Comparison of ENCODE assay signal across 26 mouse cellular contexts in genomic region chr3:96335163-96335550, GRCm38 (mm10). TPM values are rescaled to one million over a fixed set of nuclear protein-coding genes. Genes with fewer than 3 reads are reported as not detected.
DNase-seq lines count a peak whose midpoint lies in the region; ATAC-seq and TF ChIP-seq lines count a peak whose summit lies in the region.
"Had no signal": no experiment of that assay in that cellular context is flagged by ENCODE, and none has a peak within 500 bp of the region (broad histone marks: within the 10 kb centered on the region; RNA-seq: fewer than 3 reads in every experiment).

No protein-coding gene starts in this region.

- peak; percentile 49 for DNase-seq in forebrain, postnatal 0 days
- peak; percentile 50 for DNase-seq in intestine, embryonic 14.5 days (ENCODE audit: low spot score)
- peak; percentile 1 for DNase-seq in thymus, postnatal 0 days (ENCODE audit: low spot score)
- no peak for DNase-seq in thymus, adult 18-20 months
- DNase-seq in frontal cortex, postnatal 10 days (ENCODE audit: low spot score in 2 of 2): no peak
- DNase-seq in thymus, postnatal 4 days: no peak
- DNase-seq: adrenal gland, postnatal 14 days; cerebellum, adult 11-12 months; cerebellum, adult 9-11 months; embryo, embryonic 11 days; gastrocnemius, postnatal 25 days; kidney, adult 2 months; kidney, postnatal 36 days; lung, embryonic 14.5 days; lung, postnatal 36 days; right cerebral cortex, postnatal 4 days had no signal

- H3K27me3 ChIP-seq in forebrain, postnatal 0 days (ENCODE audit: insufficient read depth, low read length): peaks cover 87% of the 10 kb centered on the region
- peaks cover 89% of the 10 kb centered on the region for H3K27me3 ChIP-seq in forebrain, embryonic 12.5 days
- peaks cover 95% of the 10 kb centered on the region for H3K27me3 ChIP-seq in intestine, embryonic 14.5 days (replicated peaks; ENCODE audit: control insufficient read depth, insufficient read depth, low read length)
- peaks cover 71% of the 10 kb centered on the region for H3K27me3 ChIP-seq in intestine, embryonic 15.5 days (replicated peaks)

- 59% methylated on average over 6 of the region's 6 CpGs for WGBS in forebrain, postnatal 0 days
- WGBS in forebrain, embryonic 12.5 days: 55% methylated on average over 6 of the region's 6 CpGs
- WGBS in intestine, embryonic 14.5 days: 55% methylated on average over 6 of the region's 6 CpGs
- WGBS in intestine, embryonic 15.5 days: 52% methylated on average over 6 of the region's 6 CpGs

- H3K27ac ChIP-seq in forebrain, postnatal 0 days (ENCODE audit: low read depth, low read length): no peak overlapping the region
- no peak overlapping the region for H3K27ac ChIP-seq in forebrain, embryonic 12.5 days
- H3K27ac ChIP-seq in intestine, embryonic 14.5 days (ENCODE audit: low read depth): no peak overlapping the region
- no peak overlapping the region for H3K27ac ChIP-seq in intestine, embryonic 15.5 days
- H3K27ac ChIP-seq: embryonic facial prominence, embryonic 12.5 days; hindbrain, embryonic 10.5 days; layer of hippocampus, adult 2 months; limb, embryonic 15.5 days; liver, embryonic 14.5 days; midbrain, embryonic 13.5 days had no signal

- H3K9ac ChIP-seq in forebrain, postnatal 0 days: no peak overlapping the region
- no peak overlapping the region for H3K9ac ChIP-seq in forebrain, embryonic 12.5 days
- H3K9ac ChIP-seq in intestine, embryonic 14.5 days (ENCODE audit: low read length): no peak overlapping the region
- no peak overlapping the region for H3K9ac ChIP-seq in intestine, embryonic 15.5 days
- H3K9ac ChIP-seq: embryonic facial prominence, embryonic 12.5 days; heart, embryonic 12.5 days; limb, embryonic 15.5 days; liver, embryonic 14.5 days; lung, embryonic 14.5 days; midbrain, embryonic 13.5 days had no signal

- no peak overlapping the region for H3K4me2 ChIP-seq in forebrain, postnatal 0 days (ENCODE audit: low read depth)
- no peak overlapping the region for H3K4me2 ChIP-seq in forebrain, embryonic 12.5 days
- H3K4me2 ChIP-seq in intestine, embryonic 14.5 days (ENCODE audit: low read length): no peak overlapping the region
- no peak overlapping the region for H3K4me2 ChIP-seq in intestine, embryonic 15.5 days (replicated peaks)
- H3K4me2 ChIP-seq: embryonic facial prominence, embryonic 12.5 days; limb, embryonic 15.5 days; midbrain, embryonic 13.5 days had no signal

- no peaks in the 10 kb centered on the region for H3K4me1 ChIP-seq in forebrain, postnatal 0 days (ENCODE audit: insufficient read depth)
- H3K4me1 ChIP-seq in forebrain, embryonic 12.5 days: peaks cover 5% of the 10 kb centered on the region
- no peaks in the 10 kb centered on the region for H3K4me1 ChIP-seq in intestine, embryonic 14.5 days (replicated peaks; ENCODE audit: control insufficient read depth, insufficient read depth, low read length)
- no peaks in the 10 kb centered on the region; the same call in 1 of the 2 replicates for H3K4me1 ChIP-seq in intestine, embryonic 15.5 days (replicated peaks)
- H3K4me1 ChIP-seq: embryonic facial prominence, embryonic 12.5 days had no signal

- no peaks in the 10 kb centered on the region for H3K36me3 ChIP-seq in forebrain, postnatal 0 days (ENCODE audit: insufficient read depth)
- no peaks in the 10 kb centered on the region for H3K36me3 ChIP-seq in forebrain, embryonic 12.5 days (replicated peaks)
- H3K36me3 ChIP-seq in intestine, embryonic 14.5 days (ENCODE audit: control insufficient read depth, insufficient read depth, low read length): no peaks in the 10 kb centered on the region
- H3K36me3 ChIP-seq in intestine, embryonic 15.5 days: no peaks in the 10 kb centered on the region
- H3K36me3 ChIP-seq: embryonic facial prominence, embryonic 12.5 days; heart, embryonic 12.5 days; hindbrain, embryonic 10.5 days; limb, embryonic 15.5 days; midbrain, embryonic 13.5 days had no signal

- TF ChIP-seq CTCF in forebrain, postnatal 0 days (IDR thresholded peaks at IDR 0.05; ENCODE audit: low read depth): no peak

- H3K9me3 ChIP-seq in forebrain, postnatal 0 days (ENCODE audit: low read length): no peaks in the 10 kb centered on the region
- no peaks in the 10 kb centered on the region for H3K9me3 ChIP-seq in forebrain, embryonic 12.5 days
- no peaks in the 10 kb centered on the region for H3K9me3 ChIP-seq in intestine, embryonic 14.5 days (ENCODE audit: control insufficient read depth, low read length)
- H3K9me3 ChIP-seq in intestine, embryonic 15.5 days: no peaks in the 10 kb centered on the region
- H3K9me3 ChIP-seq: embryonic facial prominence, embryonic 12.5 days; heart, embryonic 12.5 days; hindbrain, embryonic 10.5 days; limb, embryonic 15.5 days; midbrain, embryonic 13.5 days had no signal

- ATAC-seq in forebrain, postnatal 0 days: no peak
- no peak for ATAC-seq in forebrain, embryonic 12.5 days (ENCODE audit: low FRiP score)
- no peak for ATAC-seq in intestine, embryonic 14.5 days (replicated peaks; ENCODE audit: low FRiP score, low TSS enrichment, low read depth)
- ATAC-seq in intestine, embryonic 15.5 days: no peak
- ATAC-seq: inflammation-experienced regulatory T-cells, adult 6 months; midbrain, embryonic 13.5 days had no signal

- H3K4me3 ChIP-seq in forebrain, postnatal 0 days (ENCODE audit: low read depth, low read length): no peak overlapping the region
- no peak overlapping the region for H3K4me3 ChIP-seq in forebrain, embryonic 12.5 days (replicated peaks)
- H3K4me3 ChIP-seq in intestine, embryonic 14.5 days (ENCODE audit: low read depth, low read length): no peak overlapping the region
- no peak overlapping the region for H3K4me3 ChIP-seq in intestine, embryonic 15.5 days (replicated peaks)
- H3K4me3 ChIP-seq: embryonic facial prominence, embryonic 12.5 days; heart, embryonic 12.5 days; hindbrain, embryonic 10.5 days; layer of hippocampus, adult 2 months; limb, embryonic 15.5 days; midbrain, embryonic 13.5 days had no signal

RNA-seq across cellular contexts. Expression of gene Fcgr1, which starts 41.4 kb away (rescaled TPM):
- 1.7 and 5.7 TPM in 2 replicates for total RNA-seq in forebrain, postnatal 0 days (2014; rRNA removed)
- 1.5 and 2.4 TPM in 2 replicates for polyA plus RNA-seq in forebrain, postnatal 0 days (2015; fragmentation: Nextera tagmentation; extraction: Ambion mirVana)
- 0.54 and 0.56 TPM in 2 replicates for polyA plus RNA-seq in forebrain, embryonic 12.5 days (2016; fragmentation: Nextera tagmentation; extraction: Ambion mirVana)
- 3.4 TPM in 2 replicates for polyA plus RNA-seq in intestine, embryonic 14.5 days (2014; fragmentation: Nextera tagmentation; extraction: Ambion mirVana)
- 2.3 and 3.0 TPM in 2 replicates for polyA plus RNA-seq in intestine, embryonic 15.5 days (2015; fragmentation: Nextera tagmentation; extraction: Ambion mirVana)
- polyA plus RNA-seq in thymus, postnatal 0 days (2015; fragmentation: Nextera tagmentation; extraction: Ambion mirVana): 3.4 and 5.0 TPM in 2 replicates

Comparison
In these comparisons a context has a peak if more than half of its experiments do, and no peak if none do; other contexts are left out.
1. DNase-seq: peak in forebrain, postnatal 0 days (single experiment), intestine, embryonic 14.5 days (single experiment) and thymus, postnatal 0 days (single experiment); none in thymus, adult 18-20 months (0 of 2), frontal cortex, postnatal 10 days (0 of 2) and thymus, postnatal 4 days (single experiment).